Mouse (Mus musculus) kidney, embryonic 15.5 days (tissue): ENCODE measurements around the gene Foxp1. TPM values are rescaled to one million over a fixed set of nuclear protein-coding genes. Genes with fewer than 3 reads are reported as not detected.
A peak's percentile ranks its signal among the peaks of the same experiment; 100 is the strongest.

Experiments
- ATAC-seq: fragments of 200-750 bp; cut with Nextera tagmentation; replicated peaks from 2 replicates; pipeline ENCODE4 v1.8.0; 2017; ENCODE audit warnings: moderate TSS enrichment; ENCODE audit not compliant: low FRiP score
- H3K27ac ChIP-seq: fragments of 300-500 bp; sonication (generic); 2 replicates; pipeline ENCODE4 v1.5.1; 2015; ENCODE audit warnings: mild to moderate bottlenecking, inconsistent platforms
- H3K27me3 ChIP-seq: fragments of 300-500 bp; sonication (generic); 2 replicates; pipeline ENCODE4 v1.6.1; 2015; ENCODE audit warnings: inconsistent platforms
- H3K36me3 ChIP-seq: fragments of 300-500 bp; sonication (generic); 2 replicates; pipeline ENCODE4 v1.6.1; 2015; ENCODE audit warnings: inconsistent platforms
- H3K4me1 ChIP-seq: fragments of 300-500 bp; sonication (generic); 2 replicates; pipeline ENCODE4 v1.6.1; 2015; ENCODE audit warnings: inconsistent platforms
- H3K4me2 ChIP-seq: fragments of 300-500 bp; sonication (generic); 2 replicates; pipeline ENCODE4 v1.6.1; 2015; ENCODE audit warnings: moderate library complexity, mild to moderate bottlenecking, inconsistent platforms
- H3K4me3 ChIP-seq: fragments of 300-500 bp; sonication (generic); replicated peaks from 2 replicates; pipeline ENCODE4 v1.5.1; 2015; ENCODE audit warnings: mild to moderate bottlenecking, inconsistent platforms
- H3K9ac ChIP-seq: fragments of 300-500 bp; sonication (generic); 2 replicates; pipeline ENCODE4 v1.6.1; 2015; ENCODE audit warnings: mild to moderate bottlenecking, inconsistent platforms
- H3K9me3 ChIP-seq: fragments of 300-500 bp; sonication (generic); replicated peaks from 2 replicates; pipeline ENCODE4 v1.6.1; 2016; ENCODE audit warnings: inconsistent platforms
- WGBS: fragments of 180-500 bp; shearing (Covaris S2); methylation state at CpG from one replicate; pipeline ENCODE4 v1.1.7; 2015; ENCODE audit warnings: mixed read lengths; 5-methylcytosine and 5-hydroxymethylcytosine counted together
- polyA plus RNA-seq: library from polyadenylated mRNA; unstranded; fragments of >200 nt; fragmentation: Nextera tagmentation; extraction: Ambion mirVana; gene quantifications from 2 replicates; pipeline ENCODE4 v1.2.1, GENCODE M21; 2015

Foxp1 gene
- polyA plus RNA-seq, 1 experiment from 2014 or later, result 50.2 TPM

GRCm38 (mm10) chr6:98981265-98981664 is 541.3 kb downstream of the Foxp1 start:
- H3K9me3 ChIP-seq, result no peaks in the 10 kb centered on the region
- 63% methylated on average over 6 of the region's 6 CpGs for WGBS

GRCm38 (mm10) chr6:98980432-98980831 is 542.1 kb downstream of the Foxp1 start:
- peaks cover 3% of the 10 kb centered on the region; the same call in 1 of the 2 replicates for H3K4me1 ChIP-seq
- no peaks in the 10 kb centered on the region for H3K9me3 ChIP-seq
- no peak overlapping the region for H3K4me3 ChIP-seq
- no peak overlapping the region for H3K27ac ChIP-seq
- 89% methylated on average over 7 of the region's 7 CpGs for WGBS
- no peaks in the 10 kb centered on the region for H3K27me3 ChIP-seq
- no peak overlapping the region for H3K4me2 ChIP-seq
- no peak for ATAC-seq
- peaks cover 22% of the 10 kb centered on the region for H3K36me3 ChIP-seq
- H3K9ac ChIP-seq, result no peak overlapping the region

More at GRCm38 (mm10) chr6:98981265-98981664, 541.3 kb downstream of the Foxp1 start:
- Histone ChIP-seq H3K4me2 (no peak overlapping the region), H3K4me3 (no peak overlapping the region), H3K36me3 (peaks cover 14% of the 10 kb centered on the region), H3K9ac (no peak overlapping the region), H3K27me3 (no peaks in the 10 kb centered on the region), H3K4me1 (peaks cover 3% of the 10 kb centered on the region; the same call in 1 of the 2 replicates), H3K27ac (no peak overlapping the region)
- 0 out of 2 replicates have a peak, but pooled peaks have one; percentile 49 for ATAC-seq

DNA sequence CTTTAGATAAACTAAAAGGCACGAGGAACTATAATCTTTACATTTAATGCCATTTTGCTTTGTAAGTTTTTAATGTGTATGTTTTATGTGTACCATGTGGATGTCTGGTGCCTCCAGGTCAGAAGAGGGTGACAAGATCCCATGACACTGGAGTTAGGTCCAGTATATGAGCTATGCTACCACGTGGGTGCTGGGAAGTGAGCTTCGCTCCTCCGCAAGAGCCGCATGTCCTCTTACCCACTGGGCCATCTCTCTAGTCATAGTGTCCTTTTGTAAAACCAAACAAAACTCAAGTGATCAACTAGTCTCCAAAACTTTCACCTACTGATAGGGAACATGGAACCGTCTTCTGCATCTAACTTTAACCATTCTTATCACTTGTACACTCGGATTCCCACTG is 542.5 kb downstream of the Foxp1 start:
- H3K9me3 ChIP-seq, result no peaks in the 10 kb centered on the region
- no peak for ATAC-seq
- peaks cover 27% of the 10 kb centered on the region for H3K36me3 ChIP-seq
- H3K4me2 ChIP-seq, result no peak overlapping the region
- WGBS, result 94% methylated on average over 7 of the region's 7 CpGs
- no peak overlapping the region for H3K9ac ChIP-seq
- H3K27ac ChIP-seq, result no peak overlapping the region
- peaks cover 3% of the 10 kb centered on the region; the same call in 1 of the 2 replicates for H3K4me1 ChIP-seq
- H3K4me3 ChIP-seq, result no peak overlapping the region
- H3K27me3 ChIP-seq, result no peaks in the 10 kb centered on the region

DNA sequence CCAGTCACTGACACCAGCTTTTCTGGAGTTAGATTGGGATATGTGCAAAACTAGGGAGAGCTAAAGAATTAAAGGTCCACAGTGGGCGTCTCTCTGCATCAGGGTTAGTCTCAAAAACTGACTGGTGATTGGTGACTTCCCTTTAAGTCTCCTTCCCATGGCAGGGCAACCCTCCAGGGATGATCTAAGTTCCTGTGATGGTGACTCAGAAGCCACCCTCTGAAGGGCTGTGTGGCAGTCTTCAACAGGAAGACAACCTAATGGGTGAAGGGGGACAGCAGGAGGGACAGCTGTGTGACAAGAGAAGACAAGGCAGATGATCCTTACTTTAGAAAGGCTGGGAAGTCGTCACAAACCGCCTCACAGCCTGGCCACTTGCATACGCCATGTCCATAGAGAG is 544.7 kb downstream of the Foxp1 start:
- no peak for ATAC-seq
- Histone ChIP-seq H3K4me3 (no peak overlapping the region), H3K4me1 (peaks cover 3% of the 10 kb centered on the region; the same call in 1 of the 2 replicates), H3K4me2 (no peak overlapping the region), H3K9ac (no peak overlapping the region), H3K36me3 (peaks cover 38% of the 10 kb centered on the region), H3K9me3 (no peaks in the 10 kb centered on the region), H3K27me3 (no peaks in the 10 kb centered on the region), H3K27ac (no peak overlapping the region)
- 94% methylated on average over 4 of the region's 4 CpGs for WGBS

DNA sequence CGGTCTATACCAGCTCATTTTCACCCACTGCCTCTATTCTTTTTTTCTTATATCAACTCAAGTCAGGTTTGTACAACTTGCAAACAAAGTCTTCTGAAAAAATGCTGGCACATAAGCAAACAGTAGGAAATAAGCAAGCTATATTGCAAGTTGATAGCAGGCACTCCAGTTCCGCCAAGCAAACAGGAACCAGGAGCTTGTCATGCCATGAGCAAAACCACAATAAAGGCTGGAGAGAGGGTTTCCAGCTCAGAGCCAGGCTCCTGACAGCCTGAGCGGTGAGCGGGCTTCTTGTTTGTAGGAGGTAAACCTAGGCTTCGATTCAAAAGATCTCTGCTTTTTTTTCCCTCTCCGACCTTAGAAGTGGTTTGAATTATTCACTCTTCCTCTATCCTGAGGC is 546.6 kb downstream of the Foxp1 start:
- H3K4me2 ChIP-seq, result no peak overlapping the region
- no peak overlapping the region for H3K9ac ChIP-seq
- ATAC-seq, result no peak
- H3K36me3 ChIP-seq, result peaks cover 38% of the 10 kb centered on the region
- no peaks in the 10 kb centered on the region for H3K27me3 ChIP-seq
- WGBS, result 94% methylated on average over 6 of the region's 6 CpGs
- no peak overlapping the region for H3K4me3 ChIP-seq
- H3K4me1 ChIP-seq, result peaks cover 11% of the 10 kb centered on the region
- H3K27ac ChIP-seq, result no peak overlapping the region
- no peaks in the 10 kb centered on the region for H3K9me3 ChIP-seq

DNA sequence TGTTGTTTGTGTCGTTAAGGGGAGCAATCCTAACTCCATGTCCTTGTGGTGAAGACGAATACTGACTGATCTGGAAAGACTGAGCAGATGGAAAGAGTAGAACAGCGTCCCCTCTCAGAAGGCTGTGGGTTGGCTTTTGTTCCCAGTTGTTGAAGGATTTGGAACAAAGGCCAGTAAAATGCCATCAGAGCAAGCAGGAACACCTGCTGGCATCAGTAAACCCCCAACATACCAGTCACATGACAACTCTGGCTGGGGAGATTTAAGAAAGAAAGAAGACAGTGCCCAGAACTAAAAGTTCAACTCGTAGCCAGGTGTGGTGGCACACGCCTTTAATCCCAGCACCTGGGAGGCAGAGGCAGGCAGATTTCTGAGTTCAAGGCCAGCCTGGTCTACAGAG is 549.1 kb downstream of the Foxp1 start:
- Histone ChIP-seq H3K4me3 (no peak overlapping the region), H3K4me1 (peaks cover 20% of the 10 kb centered on the region), H3K9ac (no peak overlapping the region), H3K27ac (no peak overlapping the region), H3K4me2 (no peak overlapping the region), H3K9me3 (no peaks in the 10 kb centered on the region), H3K27me3 (no peaks in the 10 kb centered on the region), H3K36me3 (peaks cover 38% of the 10 kb centered on the region)
- no peak for ATAC-seq
- 89% methylated on average over 5 of the region's 5 CpGs for WGBS

GRCm38 (mm10) chr6:98972404-98972803 is 550.1 kb downstream of the Foxp1 start:
- no peak overlapping the region for H3K4me2 ChIP-seq
- H3K27ac ChIP-seq, result no peak overlapping the region
- H3K36me3 ChIP-seq, result peaks cover 35% of the 10 kb centered on the region
- H3K4me3 ChIP-seq, result no peak overlapping the region
- ATAC-seq, result no peak
- H3K9ac ChIP-seq, result no peak overlapping the region
- H3K27me3 ChIP-seq, result no peaks in the 10 kb centered on the region
- H3K9me3 ChIP-seq, result no peaks in the 10 kb centered on the region
- peaks cover 20% of the 10 kb centered on the region for H3K4me1 ChIP-seq
- WGBS, result 48% methylated on average over 7 of the region's 7 CpGs

DNA sequence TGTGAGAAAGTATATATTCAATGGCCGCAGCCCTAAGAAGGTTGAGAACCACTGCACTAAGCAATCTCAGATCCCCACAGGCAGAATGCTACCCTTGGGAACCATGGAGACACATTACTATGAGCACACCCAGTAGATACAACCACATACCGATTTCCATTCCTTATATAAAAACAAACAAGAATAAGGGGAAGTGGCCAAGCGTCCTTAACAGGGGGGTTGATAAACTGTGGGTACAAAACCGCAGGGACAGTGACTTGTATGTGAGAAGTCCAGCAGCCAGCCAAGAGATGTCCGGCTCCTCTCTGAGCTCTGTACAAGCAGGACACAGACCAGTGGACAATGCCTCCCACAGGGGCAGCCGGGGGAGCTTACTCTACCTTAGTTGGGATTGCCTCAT is 563.2 kb downstream of the Foxp1 start:
- H3K9me3 ChIP-seq, result no peaks in the 10 kb centered on the region
- no peak for ATAC-seq
- no peak overlapping the region for H3K4me3 ChIP-seq
- H3K4me2 ChIP-seq, result no peak overlapping the region
- peaks cover 2% of the 10 kb centered on the region for H3K36me3 ChIP-seq
- WGBS, result 83% methylated on average over 6 of the region's 6 CpGs
- H3K4me1 ChIP-seq, result 0 out of 2 replicates have a peak, but pooled peaks cover 8% of the 10 kb centered on the region
- H3K27me3 ChIP-seq, result no peaks in the 10 kb centered on the region
- H3K9ac ChIP-seq, result no peak overlapping the region
- no peak overlapping the region for H3K27ac ChIP-seq

DNA sequence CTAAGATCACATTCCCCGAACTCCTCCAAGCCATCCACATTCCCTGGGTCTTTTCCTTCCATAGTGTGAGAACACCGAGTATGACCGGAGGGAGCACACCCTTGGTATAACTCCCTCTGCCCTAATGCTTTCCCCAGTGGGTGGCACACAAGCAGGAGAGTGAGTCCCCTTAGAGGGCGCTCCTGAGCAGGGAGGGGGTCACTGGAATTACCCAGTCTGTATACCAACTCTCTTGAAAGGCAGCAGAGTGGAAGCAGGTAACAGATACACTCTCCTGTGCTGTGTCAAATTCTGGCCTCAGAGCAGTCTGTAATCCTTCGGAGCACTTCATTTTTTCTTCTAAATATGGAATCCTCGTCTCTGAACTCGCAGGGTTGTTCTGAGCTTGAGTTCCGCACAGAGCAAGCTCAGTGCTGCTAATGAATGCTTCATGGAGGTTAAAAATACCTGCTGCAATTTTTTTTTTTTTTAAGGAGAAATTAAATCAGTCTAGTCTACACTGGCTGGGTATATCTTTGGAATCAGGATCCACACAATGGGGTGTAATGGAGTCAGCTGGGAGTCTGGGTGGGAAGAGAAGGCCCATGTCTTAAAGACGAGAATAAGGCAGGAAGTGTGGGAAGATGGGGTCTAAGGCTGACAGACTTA is 565.9 kb downstream of the Foxp1 start:
- H3K27me3 ChIP-seq, result no peaks in the 10 kb centered on the region

DNA sequence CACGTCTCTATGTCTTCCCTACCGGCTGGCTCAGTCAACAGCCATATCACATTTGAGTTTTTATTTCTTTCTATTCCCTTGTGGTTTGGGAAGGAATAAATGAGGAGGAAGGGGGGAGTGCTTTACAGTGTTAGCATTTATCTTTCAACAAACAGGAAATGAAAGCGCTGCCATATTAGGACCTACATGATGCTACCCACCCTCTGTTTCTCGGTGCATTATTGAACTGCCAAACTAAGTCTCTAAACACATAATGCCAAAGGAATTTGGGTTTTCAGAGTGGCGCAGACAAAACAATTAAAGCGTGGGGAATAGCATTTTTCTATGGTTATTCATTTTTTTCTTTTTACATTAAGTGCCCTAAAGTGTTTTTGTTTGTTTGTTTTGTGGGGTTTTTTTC is 566.8 kb downstream of the Foxp1 start:
- H3K9ac ChIP-seq, result no peak overlapping the region
- H3K4me2 ChIP-seq, result no peak overlapping the region
- no peak overlapping the region for H3K4me3 ChIP-seq
- H3K27ac ChIP-seq, result no peak overlapping the region
- H3K27me3 ChIP-seq, result no peaks in the 10 kb centered on the region
- H3K4me1 ChIP-seq, result peaks cover 12% of the 10 kb centered on the region
- ATAC-seq, result no peak
- peaks cover 10% of the 10 kb centered on the region for H3K36me3 ChIP-seq
- WGBS, result 69% methylated on average over 6 of the region's 6 CpGs
- H3K9me3 ChIP-seq, result no peaks in the 10 kb centered on the region

More for the DNA sequence above, 565.9 kb downstream of the Foxp1 start:
- H3K36me3 ChIP-seq, result peaks cover 10% of the 10 kb centered on the region
- H3K27ac ChIP-seq, result no peak overlapping the region
- no peak for ATAC-seq
- no peak overlapping the region for H3K9ac ChIP-seq
- H3K4me2 ChIP-seq, result no peak overlapping the region
- H3K4me3 ChIP-seq, result no peak overlapping the region
- 87% methylated on average over 9 of the region's 9 CpGs for WGBS
- 0 out of 2 replicates have a peak, but pooled peaks cover 8% of the 10 kb centered on the region for H3K4me1 ChIP-seq
- no peaks in the 10 kb centered on the region for H3K9me3 ChIP-seq

DNA sequence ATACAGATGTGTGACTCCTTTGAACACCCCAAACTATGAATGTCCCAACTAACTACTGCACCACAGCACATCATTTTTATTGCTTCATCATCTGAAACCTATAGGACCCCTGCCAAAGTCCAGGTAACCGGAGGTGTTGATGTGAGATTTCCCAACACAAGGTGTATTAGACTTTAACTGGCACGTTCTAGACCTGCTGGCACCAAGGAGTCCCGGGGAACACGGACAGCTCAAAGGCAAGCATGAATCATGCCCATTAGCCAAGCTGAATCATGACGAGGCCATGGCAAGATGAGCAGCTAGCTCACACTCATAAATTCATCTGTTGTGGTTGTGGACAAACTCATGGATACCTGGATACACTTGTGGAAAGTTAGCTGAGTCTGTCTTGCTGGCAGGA is 568.1 kb downstream of the Foxp1 start:
- no peaks in the 10 kb centered on the region for H3K9me3 ChIP-seq

DNA sequence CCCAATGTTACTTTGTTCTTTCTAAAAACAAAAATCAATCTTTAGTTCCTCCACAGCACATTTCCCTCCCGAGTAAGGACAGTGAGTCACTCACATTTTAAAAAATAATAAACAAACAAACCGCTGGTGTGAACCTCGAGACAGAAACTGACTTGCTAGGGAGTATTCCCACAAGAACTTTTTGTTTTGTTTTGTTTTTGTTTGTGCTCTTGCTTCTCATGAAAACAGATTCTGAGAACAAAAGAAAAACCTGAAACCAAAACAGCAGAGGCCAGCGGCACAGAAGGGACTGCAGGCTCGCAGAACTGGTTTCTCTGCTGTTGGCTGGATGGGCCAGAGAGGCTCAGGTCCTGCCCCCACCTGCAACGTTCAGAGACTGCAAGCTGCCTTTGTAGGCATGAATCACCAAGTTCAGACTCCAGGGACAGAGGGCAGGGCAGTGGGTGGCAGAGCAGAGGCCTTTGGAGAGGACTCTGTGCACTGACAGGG is 572.8 kb downstream of the Foxp1 start:
- WGBS, result 13% methylated on average over 6 of the region's 6 CpGs
- H3K36me3 ChIP-seq, result peaks cover 10% of the 10 kb centered on the region
- H3K4me3 ChIP-seq, result no peak overlapping the region
- H3K9me3 ChIP-seq, result no peaks in the 10 kb centered on the region
- peak overlapping the region; percentile 86 for H3K27ac ChIP-seq
- H3K4me1 ChIP-seq, result peaks cover 50% of the 10 kb centered on the region
- peak overlapping the region; percentile 32; the same call in 1 of the 2 replicates for H3K4me2 ChIP-seq
- ATAC-seq, result peak; percentile 79
- H3K9ac ChIP-seq, result no peak overlapping the region
- no peaks in the 10 kb centered on the region for H3K27me3 ChIP-seq

More for the DNA sequence above, 568.1 kb downstream of the Foxp1 start:
- no peak overlapping the region for H3K9ac ChIP-seq
- peaks cover 10% of the 10 kb centered on the region for H3K36me3 ChIP-seq
- H3K27ac ChIP-seq, result no peak overlapping the region
- 88% methylated on average over 5 of the region's 5 CpGs for WGBS
- no peak overlapping the region for H3K4me3 ChIP-seq
- H3K4me2 ChIP-seq, result no peak overlapping the region
- H3K4me1 ChIP-seq, result peaks cover 18% of the 10 kb centered on the region
- H3K27me3 ChIP-seq, result no peaks in the 10 kb centered on the region
- no peak for ATAC-seq
